Mouse (Mus musculus) kidney, adult 2 months (tissue): Measurements from ENCODE around the gene Ntm.

Source experiments
- CTCF ChIP-seq: fragments of 200-500 bp; conservative IDR thresholded peaks from 2 replicates; pipeline ENCODE4 v1.5.1; 2011; ENCODE audit warnings: low read depth, mild to moderate bottlenecking, control low read depth, low read length, moderate library complexity, mixed read lengths; ENCODE audit not compliant: insufficient read depth, insufficient read length
- POLR2A ChIP-seq: fragments of 200-500 bp; IDR thresholded peaks from one replicate; pipeline ENCODE4 v1.6.1; 2011; ENCODE audit warnings: low read depth, low read length, control low read depth

DNA sequence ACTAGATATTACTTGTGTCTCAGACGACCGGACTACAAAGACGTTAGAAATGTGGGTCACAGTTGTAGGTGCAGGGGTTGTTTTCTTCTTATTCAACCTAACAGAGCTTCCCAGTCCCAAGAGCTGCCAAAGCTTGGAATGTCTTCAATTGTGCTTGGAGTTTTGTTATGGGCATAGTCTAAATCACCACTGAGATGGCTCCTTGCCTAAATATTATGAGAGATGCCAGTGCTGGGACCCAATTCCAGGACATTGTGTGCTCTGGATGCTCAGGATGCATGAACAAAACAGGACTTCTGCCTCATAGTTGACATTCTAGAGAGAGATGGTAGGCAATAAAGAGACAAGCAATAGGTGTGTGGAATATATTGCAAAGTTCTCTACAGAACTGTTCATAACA is 591.6 kb downstream of the Ntm start:
- no peak for TF ChIP-seq CTCF
- TF ChIP-seq POLR2A: no peak
